Mouse (Mus musculus) urinary bladder, adult 2 months (tissue): ENCODE measurements around the gene Rab7b. TPM values are rescaled to one million over a fixed set of nuclear protein-coding genes. Genes with fewer than 3 reads are reported as not detected.

ENCODE experiments used
- DNase-seq: peaks from one replicate; pipeline ENCODE4 v3.0.0; 2022; ENCODE audit warnings: low spot score
- polyA plus RNA-seq: library from polyadenylated mRNA; depleted of rRNA; stranded (reverse); fragments of >200 nt; gene quantifications from 2 replicates; pipeline ENCODE4 v1.2.3, GENCODE M21; 2012; rRNA removed

Gene Rab7b
- 24.6 and 29.4 TPM in 2 replicates for polyA plus RNA-seq

DNA sequence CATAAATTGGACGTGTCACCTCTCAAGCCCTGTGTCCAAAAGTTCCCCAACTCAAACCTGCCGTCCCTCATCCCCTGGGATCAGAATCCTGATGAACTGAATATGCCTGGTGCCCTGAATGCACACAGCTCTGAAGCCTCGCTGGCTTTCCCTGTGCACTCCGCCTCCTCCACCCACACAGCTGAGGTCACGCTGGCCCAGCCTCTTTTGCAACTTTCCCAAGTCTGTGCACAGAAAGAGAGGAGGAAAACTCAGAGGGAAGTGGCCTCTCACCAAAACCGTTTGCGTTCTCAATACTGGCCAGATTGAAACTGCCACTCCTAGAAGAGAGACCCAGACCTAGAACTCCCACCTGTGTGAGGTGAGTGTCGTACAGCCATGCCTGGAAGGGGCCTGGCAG lies at the start of gene Rab7b:
Gene Rab7b (plus strand): TSS at position 221 of the 400 bp plus-strand sequence.
- DNase-seq: no peak

GRCm38 (mm10) chr1:131640062-131640461 lies 48.4 kb upstream of the Rab7b start:
- no peak for DNase-seq

GRCm38 (mm10) chr1:131641565-131641964 lies 46.9 kb upstream of the Rab7b start:
- DNase-seq: no peak

DNA sequence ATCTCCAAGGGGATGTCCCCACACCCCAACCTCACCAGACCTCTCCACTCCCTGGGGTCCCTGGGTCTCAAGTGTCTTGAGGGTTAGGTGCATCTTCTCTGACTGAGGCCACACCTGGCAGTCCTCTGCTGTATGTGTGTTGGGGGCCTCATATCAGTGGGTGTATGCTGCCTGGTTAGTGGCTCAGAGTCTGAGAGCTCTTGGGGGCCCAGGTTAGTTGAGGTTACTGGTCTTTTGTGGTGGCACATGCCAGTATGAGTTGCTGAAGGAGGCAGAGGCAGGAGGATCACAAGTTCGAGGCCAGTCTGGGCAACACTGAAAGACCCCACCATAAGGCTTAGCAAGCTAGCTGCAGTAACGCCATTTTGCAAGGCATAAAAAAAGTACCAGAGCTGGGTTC lies 46.2 kb upstream of the Rab7b start:
- no peak for DNase-seq

- no peak for DNase-seq
Observed at GRCm38 (mm10) chr1:131652670-131653443, 35.6 kb upstream of the Rab7b start.

GRCm38 (mm10) chr1:131655601-131656000 lies 32.9 kb upstream of the Rab7b start:
- DNase-seq: no peak

- DNase-seq: peak; percentile 75
Observed at GRCm38 (mm10) chr1:131657945-131658354, 30.5 kb upstream of the Rab7b start.

GRCm38 (mm10) chr1:131659512-131660085 lies 28.9 kb upstream of the Rab7b start:
- DNase-seq: no peak

DNA sequence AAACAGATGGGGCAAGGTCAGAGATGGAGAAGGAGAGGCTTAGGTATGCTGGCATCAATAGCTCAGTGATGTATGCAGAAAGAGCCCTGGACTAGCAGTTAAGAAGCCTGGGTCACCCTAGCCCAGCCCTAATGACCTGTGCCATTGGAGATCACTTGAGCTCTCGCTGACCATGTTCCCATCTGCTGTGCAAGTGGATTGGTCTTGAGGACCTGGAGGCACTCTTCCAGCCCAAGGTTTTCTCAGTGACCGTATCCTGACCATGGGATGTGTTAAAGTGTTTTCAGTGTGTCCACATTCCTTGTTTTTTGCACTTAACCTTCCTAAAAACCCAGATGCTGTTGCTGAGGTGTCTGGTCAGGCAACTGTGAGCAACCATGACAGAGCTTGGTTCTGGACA lies 28.2 kb upstream of the Rab7b start:
- no peak for DNase-seq

DNA sequence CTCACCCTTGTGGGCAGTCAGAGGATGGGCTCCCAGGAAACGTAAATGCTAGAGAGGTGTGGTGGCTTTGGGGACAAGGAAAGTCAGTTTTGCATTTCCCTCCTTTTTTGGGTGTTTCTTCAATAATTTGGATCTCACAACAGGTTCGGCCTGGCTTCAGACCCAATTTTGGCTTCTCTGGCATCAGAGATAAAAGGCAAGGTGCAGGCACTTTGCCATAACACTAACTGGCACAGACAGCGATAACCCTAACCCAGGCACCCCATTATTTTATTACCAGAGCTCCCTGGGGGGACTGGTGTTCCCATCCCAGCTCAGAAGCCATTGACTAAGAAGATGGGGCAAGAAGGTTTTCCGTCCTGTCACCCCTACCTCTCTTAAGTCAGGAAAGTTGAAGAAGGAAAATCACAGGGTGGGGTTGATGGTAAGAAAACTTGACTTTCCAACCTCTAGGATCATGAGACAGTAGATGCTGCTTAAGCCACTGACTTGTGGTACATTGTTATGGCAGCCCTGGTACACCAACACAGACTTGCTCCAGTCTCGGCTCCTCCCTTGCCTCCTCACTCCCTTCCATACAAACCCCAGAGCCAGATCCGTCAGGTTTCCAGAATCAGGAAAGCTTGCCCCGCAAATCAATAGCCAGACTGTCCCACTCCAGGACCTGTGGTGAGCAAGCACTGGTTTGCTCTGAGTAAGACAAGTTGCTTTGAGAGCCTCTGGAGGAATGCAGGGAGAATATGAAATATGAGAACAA lies 27.6 kb upstream of the Rab7b start:
- no peak for DNase-seq

DNA sequence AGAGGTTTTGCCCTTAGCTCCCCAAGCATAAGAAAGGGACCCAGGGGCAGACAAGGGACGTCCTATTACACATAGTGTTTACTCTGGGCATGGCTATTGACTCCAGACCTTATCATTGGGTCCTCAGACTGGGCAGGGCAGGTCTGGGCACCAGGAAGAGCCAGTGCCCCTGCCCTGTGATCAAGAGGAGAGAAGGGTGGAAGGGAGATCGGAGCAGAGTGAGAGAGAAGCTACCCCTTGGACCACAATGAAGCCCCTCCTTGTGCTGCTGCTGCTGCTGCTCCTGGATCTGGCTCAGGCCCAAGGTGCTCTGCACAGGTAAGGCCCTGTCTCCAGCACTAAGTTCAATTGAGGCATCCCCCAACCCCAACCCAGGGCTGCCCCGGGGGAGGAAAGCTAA lies 26.7 kb upstream of the Rab7b start:
- DNase-seq: peak; percentile 40

GRCm38 (mm10) chr1:131663286-131663995 lies 25.1 kb upstream of the Rab7b start:
- no peak for DNase-seq

DNA sequence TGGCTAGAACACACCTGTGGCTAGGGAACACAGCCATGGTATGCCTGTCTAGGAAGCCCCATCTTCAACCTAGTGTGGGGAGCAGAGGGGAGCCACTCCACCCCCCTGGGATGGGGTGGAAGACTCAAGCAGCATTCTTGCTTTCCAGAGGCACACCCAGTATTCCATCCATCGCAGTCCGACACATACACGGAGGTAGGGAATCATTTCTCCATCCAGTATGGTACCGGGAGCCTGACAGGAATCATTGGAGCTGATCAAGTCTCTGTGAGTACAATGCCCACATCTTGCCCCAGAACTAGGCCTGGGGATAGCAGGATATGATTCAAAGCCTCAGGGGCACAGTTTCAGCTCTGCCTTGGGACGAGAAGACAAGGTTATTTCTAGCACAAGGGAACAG lies 24.4 kb upstream of the Rab7b start:
- no peak for DNase-seq

GRCm38 (mm10) chr1:131665886-131666285 lies 22.6 kb upstream of the Rab7b start:
- no peak for DNase-seq

- no peak for DNase-seq
Observed at GRCm38 (mm10) chr1:131671113-131671512, 17.4 kb upstream of the Rab7b start.

- no peak for DNase-seq
Observed at GRCm38 (mm10) chr1:131672361-131672760, 16.1 kb upstream of the Rab7b start.

GRCm38 (mm10) chr1:131679644-131680043 lies 8.9 kb upstream of the Rab7b start:
- no peak for DNase-seq

DNA sequence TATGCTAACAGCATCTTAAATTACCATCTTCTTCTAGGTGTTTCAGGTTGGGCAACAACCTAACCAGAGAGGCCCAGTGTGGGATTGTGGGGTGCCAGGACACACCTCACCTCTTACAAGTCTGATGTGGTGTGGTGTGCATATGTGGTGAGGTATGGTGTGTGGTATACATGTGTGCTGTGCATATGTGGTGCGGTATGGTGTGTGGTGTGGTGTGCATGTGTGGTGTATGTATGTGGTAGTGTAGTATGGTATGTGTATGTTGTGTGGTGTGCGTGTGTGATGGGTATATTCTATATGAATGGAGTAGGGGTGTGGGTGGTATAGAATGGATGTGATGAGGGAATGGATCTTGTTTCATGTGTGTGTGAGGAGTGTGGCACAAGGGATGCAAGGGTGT lies 756 bp upstream of the Rab7b start:
- DNase-seq: no peak

DNA sequence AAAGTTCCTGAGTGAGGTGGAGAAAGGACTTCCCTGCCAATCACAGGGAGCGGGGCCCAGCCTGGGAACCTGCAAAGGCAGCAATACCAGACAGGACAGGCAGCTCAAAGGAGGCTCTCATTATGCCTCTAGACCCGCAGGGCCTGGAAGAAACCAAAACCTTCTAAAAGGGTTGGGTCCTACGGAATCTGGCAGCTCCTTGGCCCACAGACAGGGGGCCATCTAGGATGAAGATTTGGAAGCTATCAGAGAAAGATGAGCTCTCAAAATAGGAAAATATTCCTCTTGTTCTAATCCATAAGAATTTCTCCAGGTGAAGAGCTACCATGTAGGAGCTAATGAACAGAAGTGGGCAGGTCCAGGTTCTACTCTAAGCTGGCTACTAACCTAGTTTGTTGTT lies 521 bp downstream of the Rab7b start:
- DNase-seq: no peak

GRCm38 (mm10) chr1:131689899-131690298 lies 1.4 kb downstream of the Rab7b start:
- DNase-seq: no peak

DNA sequence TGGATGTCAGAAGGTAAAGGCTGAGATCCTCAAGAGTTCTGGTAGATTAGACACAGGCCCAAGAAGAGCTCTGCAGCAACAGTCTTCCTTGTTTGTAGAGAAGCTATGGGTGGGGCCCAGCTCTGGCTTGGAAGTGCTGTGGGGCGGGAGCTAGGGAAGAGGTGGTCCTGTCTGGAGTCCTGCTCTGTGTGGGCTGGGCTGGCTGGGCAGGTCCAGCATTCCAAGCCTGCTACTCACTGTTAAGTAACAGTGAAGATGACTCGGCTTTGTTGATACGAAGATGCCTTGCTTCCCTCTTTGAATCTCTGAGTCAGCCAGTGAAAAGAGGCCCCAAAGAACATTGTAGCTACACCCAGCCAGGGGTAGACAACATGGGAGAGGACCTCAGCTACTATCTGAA lies 1.9 kb downstream of the Rab7b start:
- DNase-seq: no peak

DNA sequence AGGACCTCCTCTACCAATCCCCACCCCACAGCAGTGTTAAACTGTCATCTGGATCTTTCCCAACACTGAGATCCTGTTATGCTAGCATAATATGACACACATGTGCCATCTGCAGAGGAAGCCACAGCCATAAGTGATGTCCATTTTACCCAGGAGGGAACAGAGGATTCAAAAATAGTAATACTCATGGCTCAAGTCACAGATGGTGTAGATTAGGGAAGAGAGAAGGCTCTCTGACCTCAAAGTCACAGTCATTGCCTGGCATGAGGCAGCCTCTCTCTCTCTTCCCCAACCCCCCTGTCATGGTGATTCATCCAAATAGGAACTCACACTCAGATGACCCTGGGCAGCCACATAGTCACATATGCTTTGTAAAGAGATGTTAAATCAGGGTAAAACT lies 2.9 kb downstream of the Rab7b start:
- no peak for DNase-seq
